Mouse (Mus musculus): ENCODE data around the gene Nop10. TPM values are rescaled to one million over a fixed set of nuclear protein-coding genes. Genes with fewer than 3 reads are reported as not detected.

The Nop10 gene
- total RNA-seq (2015; ENCODE audit: low replicate concordance) (23.5 and 32.4 TPM in 2 replicates), total RNA-seq (2017; ENCODE audit: low replicate concordance) (12.3 and 16.3 TPM in 2 replicates)

DNA sequence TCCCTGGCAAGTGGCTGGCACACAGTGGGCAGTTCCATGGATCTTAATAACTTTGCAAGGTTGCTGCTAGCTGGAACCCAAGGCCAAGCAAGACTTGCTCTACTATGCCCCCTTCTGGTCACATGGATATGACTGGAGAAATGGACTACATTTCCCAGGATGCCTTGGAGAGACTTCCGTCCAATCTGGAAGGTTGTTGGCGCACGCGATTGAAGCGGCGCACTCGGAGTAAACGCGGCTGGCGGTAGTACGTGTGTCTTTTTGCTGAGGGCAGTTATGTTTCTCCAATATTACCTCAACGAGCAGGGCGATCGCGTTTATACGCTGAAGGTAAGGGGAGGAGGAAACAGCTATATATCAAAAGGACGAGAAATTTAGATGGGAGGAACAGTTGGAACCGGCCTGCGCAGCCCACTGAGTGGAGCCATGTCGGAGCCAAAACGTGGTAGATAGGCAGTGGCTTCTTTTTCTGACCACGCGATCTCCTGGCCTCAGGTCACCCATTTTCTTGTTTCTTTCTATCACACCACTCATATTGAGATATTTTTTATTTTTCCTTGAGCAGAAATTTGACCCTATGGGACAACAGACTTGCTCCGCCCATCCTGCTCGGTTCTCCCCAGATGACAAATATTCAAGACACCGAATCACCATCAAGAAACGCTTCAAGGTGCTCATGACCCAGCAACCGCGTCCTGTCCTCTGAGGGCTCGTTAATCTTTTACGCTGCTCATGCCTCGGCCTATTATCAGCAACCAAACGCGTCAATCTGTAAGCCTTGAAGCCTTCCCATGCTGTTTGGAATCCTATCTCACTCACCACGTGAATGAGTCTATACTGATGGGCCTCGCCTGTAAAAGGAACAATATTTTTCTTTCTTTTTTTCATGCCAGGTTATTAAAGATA lies at the start of gene Nop10:
Nop10 (plus strand) TSS at position 179 of the 906 bp plus-strand sequence.
- peak; percentile 76 for ATAC-seq (replicated peaks; ENCODE audit: low FRiP score, poor library complexity, severe bottlenecking)

DNA sequence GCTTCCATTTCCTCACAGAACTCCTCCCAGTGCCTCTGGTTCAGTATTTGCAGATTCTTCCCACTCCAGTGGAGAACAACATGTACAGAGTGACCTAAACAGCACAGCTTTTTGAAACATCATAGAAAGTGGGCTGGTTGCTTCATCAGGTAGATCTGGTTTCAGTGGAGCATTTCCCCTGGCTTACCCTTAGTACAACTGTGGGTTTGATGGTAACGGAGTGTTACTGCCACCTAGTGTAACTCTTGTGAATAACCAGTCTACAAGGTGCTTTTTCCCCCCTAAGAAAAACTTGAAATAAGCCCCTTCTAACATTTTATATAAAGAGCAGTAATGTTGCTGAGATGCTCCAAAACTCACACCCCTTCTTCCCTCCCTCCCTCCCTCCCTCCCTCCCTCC lies 45.7 kb upstream of the Nop10 start:
- no peak for ATAC-seq (replicated peaks; ENCODE audit: low FRiP score, poor library complexity, severe bottlenecking)

DNA sequence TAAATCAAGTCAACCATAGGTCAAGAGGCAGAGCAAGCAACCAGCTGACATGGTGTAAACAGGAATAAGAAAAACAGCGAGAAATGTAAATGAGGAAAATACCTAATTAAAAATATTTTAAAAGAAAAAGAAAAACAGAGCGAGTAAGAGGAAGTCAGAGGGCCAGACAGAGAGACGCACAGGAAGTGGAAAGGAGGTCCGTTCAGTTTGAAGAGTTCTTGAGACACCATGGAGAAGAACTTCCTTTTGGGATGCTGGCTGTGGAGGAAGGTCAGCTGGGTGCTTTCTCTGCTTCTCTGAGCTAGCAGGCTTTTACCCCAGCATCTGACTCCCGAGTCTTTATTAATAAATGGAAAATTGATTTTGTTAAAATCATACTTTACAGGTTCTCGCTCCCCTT lies 44.1 kb upstream of the Nop10 start:
- ATAC-seq (replicated peaks; ENCODE audit: low FRiP score, poor library complexity, severe bottlenecking) = no peak

DNA sequence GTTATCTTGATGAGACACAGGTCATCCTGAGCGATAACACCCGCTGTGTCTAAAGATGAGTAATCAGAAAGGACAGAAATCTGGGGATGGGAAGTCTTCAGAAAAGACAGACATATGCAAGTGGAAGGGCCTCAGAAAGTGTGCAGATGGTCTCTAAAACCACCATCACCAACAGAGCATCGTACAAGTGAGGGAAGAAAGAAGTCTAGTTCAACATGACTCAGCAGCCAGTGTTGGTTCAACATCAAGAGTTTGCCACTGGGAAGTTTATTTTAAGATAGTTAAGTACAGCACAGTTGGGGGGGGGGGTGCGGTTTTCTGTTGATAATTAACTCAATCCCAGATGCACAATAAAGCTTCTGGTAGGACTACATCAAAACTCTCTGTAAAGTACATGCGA lies 40.8 kb upstream of the Nop10 start:
- ATAC-seq (replicated peaks; ENCODE audit: low FRiP score, poor library complexity, severe bottlenecking) = no peak

DNA sequence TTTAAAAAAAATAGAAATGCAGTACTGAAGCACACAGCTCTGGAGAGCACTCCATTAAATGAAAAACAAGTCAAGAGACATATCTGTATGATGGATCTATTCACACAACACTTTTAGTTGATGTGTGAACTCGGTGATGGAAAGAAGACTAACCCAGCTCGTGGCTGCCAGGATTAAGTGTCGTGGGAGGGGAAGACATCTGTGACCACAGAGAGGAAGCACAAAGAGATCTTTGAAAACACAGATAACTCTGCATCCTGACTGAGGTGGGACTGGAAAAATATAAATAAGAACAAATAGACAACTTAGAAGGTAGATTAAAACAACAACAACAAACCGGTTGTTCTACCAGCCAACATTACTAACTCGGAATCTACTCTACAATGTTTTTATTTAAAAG lies 39.1 kb upstream of the Nop10 start:
- ATAC-seq (replicated peaks; ENCODE audit: low FRiP score, poor library complexity, severe bottlenecking) = no peak

DNA sequence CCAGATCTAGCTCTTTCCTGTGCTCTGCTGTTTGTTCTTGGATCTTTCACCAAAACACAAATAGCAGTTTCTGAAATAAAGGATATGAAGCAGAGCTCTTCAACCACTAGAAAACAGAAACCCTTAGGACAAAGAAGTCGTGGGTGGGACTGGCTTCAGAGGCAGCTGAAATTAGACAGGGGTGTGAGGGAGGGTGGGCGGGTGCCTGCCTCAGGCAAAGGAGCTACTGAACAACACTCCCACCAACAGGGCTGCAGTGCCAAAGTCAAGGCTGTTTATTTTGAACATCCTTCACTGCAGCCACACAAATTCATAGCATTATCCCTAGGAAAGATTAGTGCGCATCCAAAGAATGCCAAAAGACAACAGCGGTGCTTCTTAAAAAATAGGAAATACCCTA lies 37.4 kb upstream of the Nop10 start:
- no peak for ATAC-seq (replicated peaks; ENCODE audit: low FRiP score, poor library complexity, severe bottlenecking)

DNA sequence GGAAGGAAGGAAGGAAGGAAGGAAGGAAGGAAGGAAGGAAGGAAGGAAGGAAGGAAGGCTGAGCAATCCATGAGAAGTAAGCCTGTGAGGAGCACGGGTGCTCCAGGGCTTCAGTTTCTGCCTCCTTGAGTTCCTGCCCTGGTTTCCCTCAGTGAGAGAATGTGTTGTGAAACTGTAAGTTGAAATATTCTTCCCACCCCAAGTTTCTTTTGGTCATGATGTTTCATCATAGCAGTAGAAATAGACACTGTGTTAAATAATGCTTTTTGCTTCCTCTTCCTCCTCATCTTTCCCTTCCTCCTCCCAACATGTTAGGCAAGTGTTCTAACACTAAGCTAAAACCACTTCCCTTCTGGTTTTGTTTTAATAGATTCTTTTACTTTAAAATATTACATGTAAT lies 29.1 kb upstream of the Nop10 start:
- ATAC-seq (replicated peaks; ENCODE audit: low FRiP score, poor library complexity, severe bottlenecking) = no peak

DNA sequence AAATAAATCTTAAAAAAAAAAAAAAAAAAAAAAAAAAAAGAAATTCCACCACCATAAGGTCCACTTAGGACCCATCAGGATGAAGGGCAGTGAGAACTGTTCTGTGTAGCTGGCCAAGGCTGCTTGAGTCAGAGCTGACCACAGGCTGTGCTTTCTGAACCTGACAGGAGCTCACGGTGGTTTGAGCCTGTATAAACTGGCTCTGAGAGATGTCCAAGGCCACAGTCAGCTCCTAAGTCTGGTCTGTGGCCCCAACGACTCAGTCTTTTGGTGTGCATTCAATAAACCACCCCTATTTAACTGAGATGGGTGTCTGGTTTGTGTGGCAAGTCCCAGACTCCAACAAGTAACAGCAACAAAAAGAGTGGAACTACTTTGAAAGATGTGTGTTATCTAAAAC lies 25.1 kb upstream of the Nop10 start:
- no peak for ATAC-seq (replicated peaks; ENCODE audit: low FRiP score, poor library complexity, severe bottlenecking)

DNA sequence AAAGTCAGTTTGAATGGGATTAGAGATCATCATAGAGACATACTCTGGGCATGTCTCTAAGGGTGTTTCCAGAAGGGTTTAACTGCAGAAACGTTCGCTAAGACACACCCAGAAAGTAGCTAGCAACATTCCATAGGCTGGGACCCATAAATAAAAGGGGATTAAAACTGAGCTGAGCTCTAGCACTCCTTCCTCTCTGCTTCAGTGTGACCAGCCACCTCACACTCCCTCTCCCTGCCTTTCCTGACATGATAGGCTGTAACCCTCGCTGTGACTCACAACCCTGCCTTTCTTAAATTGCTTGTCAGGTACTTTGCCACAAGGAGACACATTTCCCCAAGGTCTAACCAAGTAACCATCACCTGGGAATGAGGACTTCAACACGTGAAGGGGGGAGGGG lies 23.7 kb upstream of the Nop10 start:
- no peak for ATAC-seq (replicated peaks; ENCODE audit: low FRiP score, poor library complexity, severe bottlenecking)

DNA sequence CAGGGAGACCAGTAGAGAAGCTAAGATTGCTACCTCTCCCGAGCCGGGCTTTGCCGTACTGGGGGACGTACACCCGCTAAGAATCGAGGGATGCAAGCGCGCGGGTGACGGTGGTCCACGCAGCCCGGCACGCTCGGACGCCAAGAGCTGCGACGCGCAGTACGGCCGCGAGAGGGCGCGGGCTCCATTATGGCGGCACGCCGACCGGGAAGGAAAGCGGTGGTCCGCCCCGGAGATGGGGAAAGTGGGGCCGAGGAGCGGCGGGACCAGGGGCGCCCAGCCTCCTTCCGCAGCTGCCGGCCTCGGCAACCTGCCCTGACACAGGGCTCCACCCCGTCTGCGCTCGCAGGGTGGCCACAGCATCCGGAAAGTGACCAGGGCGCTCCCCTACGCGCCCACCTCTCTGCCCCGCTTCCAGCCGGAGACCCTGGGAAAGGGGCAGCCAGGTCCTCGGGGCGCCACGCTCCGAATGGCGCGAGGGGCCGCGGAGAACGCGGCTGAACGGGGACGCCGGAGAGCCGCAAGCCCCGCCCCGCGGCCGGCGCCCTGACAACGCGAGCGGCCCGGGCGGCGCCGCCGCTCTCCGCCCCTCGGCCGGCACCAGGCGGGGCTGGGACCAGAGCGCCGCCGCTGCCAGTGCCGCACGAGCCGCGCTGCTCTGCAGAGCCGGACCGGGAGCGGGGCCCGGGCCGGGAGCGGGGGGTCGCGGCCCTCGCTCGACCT lies 22.4 kb upstream of the Nop10 start, which contains the start of gene Lpcat4:
Lpcat4 (plus strand) TSS at position 257 of the 723 bp plus-strand sequence.
- ATAC-seq (replicated peaks; ENCODE audit: low FRiP score, poor library complexity, severe bottlenecking) = peak; percentile 88

DNA sequence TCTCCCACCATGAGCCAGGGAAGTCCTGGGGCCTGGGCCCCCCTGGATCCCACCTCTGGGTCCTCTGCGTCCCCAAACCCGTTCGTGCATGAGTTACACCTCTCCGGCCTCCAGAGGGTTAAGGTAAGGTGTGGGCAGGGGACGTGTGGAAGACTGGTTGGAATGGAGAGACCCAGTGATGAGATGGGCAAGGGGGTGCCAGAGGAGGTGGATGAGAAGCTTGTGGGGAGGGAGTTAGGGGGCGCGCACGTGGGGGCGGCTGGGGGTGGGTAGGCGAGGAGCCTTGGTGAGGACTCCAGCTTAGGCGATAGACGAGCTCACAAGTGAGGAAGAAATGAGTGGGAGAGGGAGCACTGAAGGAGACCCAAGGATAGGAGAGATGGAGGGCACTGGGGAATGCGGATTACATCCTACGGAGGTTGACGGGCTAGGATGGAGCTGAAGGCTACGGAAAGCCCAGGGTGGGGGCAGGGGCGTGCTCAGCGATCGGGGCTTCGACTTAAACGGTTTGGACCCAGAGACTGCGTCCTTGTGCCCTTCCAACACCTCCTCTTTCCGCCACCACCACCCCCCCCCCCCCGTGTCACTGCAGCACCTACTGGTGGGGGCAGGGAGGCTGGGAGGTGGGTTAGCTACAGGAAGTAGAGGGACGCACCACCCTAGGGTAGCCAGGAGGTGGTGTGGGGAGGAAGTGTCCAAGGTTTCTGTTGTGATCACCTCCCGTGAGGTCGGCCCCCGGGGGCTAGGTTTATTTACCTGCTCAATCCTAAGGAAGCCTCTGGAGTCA lies 21.6 kb upstream of the Nop10 start:
- ATAC-seq (replicated peaks; ENCODE audit: low FRiP score, poor library complexity, severe bottlenecking) = no peak

DNA sequence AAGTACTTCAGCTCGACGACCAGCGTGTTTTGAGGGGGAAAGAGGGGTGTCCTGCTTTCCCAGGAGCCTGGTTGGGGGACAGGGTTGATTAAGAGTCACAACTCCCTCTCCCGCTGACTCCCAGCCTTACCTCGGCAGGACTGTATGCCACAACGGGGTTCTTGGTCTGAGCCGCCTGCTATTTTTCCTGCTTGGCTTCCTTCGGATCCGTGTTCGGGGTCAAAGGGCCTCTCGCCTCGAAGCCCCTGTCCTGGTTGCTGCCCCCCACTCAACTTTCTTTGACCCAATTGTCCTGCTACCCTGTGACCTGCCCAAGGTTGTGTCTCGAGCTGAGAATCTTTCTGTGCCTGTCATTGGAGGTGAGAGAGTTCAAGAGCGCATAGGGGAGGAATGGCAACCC lies 19.9 kb upstream of the Nop10 start:
- no peak for ATAC-seq (replicated peaks; ENCODE audit: low FRiP score, poor library complexity, severe bottlenecking)

DNA sequence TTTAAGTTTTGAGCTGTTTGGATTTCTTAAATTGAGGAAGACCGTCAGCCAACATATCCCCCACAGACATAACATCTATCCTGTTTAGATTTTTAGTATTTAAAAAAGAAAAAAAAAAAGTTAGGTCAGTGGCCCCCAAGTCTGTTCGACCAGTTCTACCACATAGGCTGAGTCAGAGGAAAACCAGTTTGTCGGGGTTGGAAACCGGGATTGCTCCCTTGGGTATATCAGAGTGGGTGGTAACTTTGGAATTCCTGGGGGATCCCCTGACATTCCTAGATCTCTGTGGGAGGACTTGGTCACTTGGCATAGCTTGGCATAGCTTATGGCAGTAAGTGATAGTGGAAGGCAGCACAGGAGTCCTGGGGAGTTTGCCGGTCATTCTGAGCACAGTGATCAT lies 16.4 kb upstream of the Nop10 start:
- ATAC-seq (replicated peaks; ENCODE audit: low FRiP score, poor library complexity, severe bottlenecking) = no peak

DNA sequence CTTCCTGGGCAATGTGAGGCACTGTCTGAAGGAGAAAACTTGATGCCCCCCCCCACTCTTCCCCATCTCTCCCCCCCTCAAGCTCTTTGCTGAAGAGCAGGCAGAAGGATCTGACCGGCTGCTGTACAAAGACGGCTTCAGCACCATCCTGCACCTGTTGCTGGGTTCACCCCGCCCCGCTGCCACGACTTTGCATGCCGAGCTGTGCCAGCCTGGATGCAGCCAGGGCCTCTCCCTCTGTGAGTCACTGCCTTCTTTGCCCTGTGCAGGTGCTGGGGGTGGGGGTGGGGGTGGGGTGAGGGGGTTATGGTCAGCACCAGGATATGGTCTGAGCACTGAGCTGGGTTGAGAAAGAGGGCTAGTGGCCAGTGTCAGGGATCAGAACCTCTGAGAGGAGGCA lies 15.5 kb upstream of the Nop10 start:
- ATAC-seq (replicated peaks; ENCODE audit: low FRiP score, poor library complexity, severe bottlenecking) = no peak

DNA sequence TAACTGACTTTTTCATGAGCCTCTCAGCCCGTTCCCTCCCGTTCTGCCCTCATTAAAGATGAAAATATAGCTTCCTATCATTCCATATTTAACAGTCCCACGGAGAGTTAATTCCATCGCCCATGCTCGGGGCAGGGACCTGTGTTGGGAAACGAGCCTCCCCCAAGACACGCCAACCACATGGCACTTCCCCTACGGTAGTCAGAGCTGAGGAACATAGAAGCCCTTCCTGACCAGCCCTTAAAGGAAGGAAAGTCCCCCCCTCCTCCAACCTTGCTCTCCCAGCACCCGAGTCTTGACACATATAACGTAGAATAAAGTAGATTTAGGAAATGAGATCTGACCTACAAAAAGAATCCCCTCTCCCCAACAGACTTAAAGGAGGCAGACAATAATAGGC lies 14.4 kb upstream of the Nop10 start:
- no peak for ATAC-seq (replicated peaks; ENCODE audit: low FRiP score, poor library complexity, severe bottlenecking)

DNA sequence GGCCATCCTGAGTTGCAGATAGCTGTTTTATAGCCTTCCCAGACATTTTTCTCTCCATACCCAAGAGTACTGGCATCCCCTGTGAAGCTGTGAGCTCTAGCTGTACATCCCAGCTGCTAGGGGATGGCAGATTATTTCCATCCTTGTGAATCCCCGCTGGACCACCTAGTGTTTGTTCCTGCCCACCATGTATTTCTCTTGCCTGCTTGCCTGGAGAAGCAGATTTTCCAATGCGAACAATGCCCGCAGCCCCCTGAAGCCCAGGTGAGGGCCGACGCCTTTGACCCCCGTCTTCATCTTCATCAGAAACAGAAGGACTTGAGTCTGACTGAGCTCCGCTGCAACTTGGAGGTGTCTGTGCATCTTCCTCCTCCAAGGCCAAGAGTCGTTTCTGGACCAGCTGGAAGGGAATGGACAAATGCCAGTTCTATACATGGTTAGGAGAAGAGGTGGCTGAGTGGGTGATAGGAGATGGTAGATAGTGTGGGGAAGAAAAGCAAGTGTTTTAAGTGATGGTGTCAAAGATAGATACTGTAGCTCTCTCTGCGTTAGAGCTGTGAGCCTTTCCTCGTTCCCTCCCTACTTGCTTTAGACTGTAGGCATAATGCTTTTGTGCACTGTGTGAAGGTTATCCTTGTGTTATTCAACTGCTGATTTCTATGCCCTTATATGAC lies 11.8 kb upstream of the Nop10 start:
- no peak for ATAC-seq (replicated peaks; ENCODE audit: low FRiP score, poor library complexity, severe bottlenecking)

DNA sequence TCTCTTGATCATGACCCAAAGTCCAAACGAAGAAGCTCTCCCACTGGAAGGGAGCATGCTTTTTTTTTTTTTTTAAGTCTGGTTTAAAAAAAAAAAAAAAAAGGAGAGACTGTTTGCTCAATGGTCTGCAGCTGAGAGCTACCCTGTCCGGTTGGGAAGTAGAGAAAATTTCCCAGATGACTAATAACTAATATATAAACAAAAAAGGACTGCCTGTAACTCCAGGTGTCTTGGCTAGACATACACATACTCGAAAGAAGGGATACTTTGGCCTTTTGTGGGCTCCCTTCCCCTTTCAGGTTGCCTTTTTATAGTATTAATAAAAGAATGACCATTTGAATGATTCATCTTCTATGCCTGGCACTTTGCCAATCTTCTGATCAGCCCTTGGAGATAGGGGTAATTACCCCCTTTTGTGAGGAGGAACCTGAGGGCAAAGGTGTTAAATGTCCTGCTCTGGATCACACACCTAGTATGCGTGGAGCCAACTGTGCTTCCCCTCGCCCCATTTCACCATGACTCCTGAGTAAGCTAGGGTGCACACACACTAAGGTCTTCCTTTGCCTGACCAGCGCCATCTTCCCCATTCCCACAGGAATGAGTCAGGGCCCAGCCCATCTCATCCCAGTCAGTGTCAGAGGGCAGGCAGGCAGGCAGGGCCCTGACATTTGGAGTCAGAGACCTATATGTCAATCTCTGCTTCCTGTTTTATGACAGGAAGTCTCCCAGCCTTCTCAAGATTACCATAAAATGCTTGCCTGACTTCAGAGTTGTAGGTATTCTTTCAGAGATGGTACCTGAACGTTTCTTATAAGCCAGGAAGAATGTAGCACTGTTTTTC lies 6.8 kb upstream of the Nop10 start:
- ATAC-seq (replicated peaks; ENCODE audit: low FRiP score, poor library complexity, severe bottlenecking) = no peak

DNA sequence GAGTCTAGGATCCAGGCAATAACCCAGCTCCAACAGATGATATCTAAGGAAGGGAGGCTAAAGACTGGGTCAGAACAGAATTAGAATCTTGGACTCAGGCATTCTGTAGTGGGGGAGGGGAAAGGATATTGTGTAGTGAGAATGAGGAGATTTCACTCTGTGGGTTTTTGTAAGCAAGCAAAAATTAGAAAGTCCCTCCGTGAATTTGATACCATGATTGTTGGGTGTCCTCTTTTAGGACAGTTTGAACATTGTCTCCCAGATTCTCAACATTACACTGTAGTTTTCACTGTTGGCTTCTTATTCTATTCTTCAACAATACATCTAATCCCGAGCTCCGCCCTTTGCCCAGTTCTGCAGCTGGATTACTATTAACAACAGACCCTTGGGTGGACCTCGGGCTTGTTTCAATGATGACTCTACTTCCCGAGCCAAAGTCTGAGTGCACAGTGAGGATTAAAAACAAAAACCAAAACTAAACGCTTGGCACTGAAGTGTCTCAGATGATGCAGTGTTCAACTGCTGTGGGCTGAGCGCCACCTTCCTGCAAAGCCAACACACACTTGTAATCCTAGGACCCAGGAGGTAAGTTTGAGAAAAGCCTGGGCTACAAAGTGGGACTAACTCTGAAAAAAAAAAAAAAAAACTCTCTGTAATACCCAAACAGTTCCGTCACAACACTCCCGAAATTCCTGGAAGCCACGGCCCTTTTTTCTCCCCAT lies 2.3 kb upstream of the Nop10 start, which contains the start of gene Nutm1:
Nutm1 (minus strand) TSS at position 51 of the 722 bp plus-strand sequence.
- no peak for ATAC-seq (replicated peaks; ENCODE audit: low FRiP score, poor library complexity, severe bottlenecking)
